Mouse (Mus musculus): ENCODE results near the gene Maco1. TPM values are rescaled to one million over a fixed set of nuclear protein-coding genes. Genes with fewer than 3 reads are reported as not detected.

Gene Maco1
- polyA plus RNA-seq, 1 experiment from 2014 or later, result 67.5 TPM

DNA sequence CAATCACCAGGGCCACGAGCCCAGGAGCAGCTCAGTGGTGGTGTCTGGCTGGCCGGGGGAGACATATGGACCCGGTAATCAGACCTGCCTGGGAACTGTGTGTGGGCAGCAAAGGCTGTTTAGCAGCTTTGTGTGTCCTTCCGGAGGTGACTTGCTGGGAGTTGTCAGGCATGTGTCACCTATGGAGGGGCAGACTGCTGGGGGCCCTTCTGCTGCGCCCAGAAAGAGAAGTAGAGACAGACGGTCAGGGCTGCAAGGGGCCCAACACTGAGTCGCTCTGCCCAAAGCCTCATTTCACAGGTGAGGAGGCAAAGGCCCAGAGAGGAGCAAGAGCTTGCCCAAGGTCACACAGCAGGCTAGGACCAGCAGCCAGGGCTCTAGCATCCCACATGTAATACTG is 83.3 kb downstream of the Maco1 start:
- H3K36me3 ChIP-seq, result no peaks in the 10 kb centered on the region
- H3K4me2 ChIP-seq, result no peak overlapping the region
- H3K9ac ChIP-seq, result no peak overlapping the region
- H3K4me1 ChIP-seq, result peaks cover 30% of the 10 kb centered on the region
- no peak overlapping the region for H3K4me3 ChIP-seq
- peaks cover 17% of the 10 kb centered on the region; the same call in 1 of the 2 replicates for H3K27me3 ChIP-seq
- no peak overlapping the region for H3K27ac ChIP-seq
- WGBS, result 58% methylated on average over 7 of the region's 7 CpGs
- no peak for ATAC-seq (ENCODE audit: insufficient number of reproducible peaks, insufficient read depth, low FRiP score, low TSS enrichment, low read depth)
- H3K9me3 ChIP-seq, result no peaks in the 10 kb centered on the region

DNA sequence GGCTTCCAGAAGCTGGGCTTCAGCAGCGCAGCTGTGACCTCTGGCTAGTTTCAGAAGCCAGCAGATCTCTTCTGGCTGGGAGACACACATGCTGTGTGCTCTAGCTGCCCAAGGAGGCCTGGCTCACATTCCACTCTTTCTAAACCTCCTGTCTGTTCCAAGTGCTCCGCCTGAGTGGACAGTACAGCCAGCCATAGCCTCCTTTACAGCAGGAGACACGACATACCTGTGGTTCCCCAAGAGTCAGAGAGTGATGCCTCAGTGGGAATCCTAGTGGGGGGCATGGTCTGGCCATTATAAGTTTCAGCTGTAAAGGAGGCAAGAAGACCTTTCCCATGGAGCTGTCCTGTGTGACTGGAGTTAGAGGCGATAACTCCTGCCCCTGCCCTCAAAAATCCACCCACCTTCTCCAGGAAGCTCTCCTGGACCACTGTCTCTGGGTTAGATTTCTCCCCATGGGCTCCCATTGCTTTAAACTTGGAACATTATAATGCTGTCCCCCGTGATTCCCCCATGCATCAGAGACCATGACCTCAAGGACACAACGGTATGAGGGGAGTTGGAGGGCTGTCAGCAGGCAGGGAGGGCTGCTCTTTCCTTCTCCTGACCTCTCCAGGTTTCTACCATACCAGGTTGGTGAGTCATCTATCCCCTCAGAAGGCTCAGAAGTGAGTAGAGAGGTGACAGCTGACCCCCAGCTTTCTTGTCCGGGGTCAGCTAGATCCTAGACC is 83.9 kb downstream of the Maco1 start:
- Histone ChIP-seq H3K9me3 (no peaks in the 10 kb centered on the region), H3K4me2 (no peak overlapping the region), H3K36me3 (no peaks in the 10 kb centered on the region), H3K9ac (no peak overlapping the region), H3K4me3 (no peak overlapping the region), H3K4me1 (peaks cover 30% of the 10 kb centered on the region), H3K27me3 (peaks cover 17% of the 10 kb centered on the region; the same call in 1 of the 2 replicates), H3K27ac (no peak overlapping the region)
- WGBS, result 66% methylated on average over 7 of the region's 7 CpGs
- no peak for ATAC-seq (ENCODE audit: insufficient number of reproducible peaks, insufficient read depth, low FRiP score, low TSS enrichment, low read depth)

DNA sequence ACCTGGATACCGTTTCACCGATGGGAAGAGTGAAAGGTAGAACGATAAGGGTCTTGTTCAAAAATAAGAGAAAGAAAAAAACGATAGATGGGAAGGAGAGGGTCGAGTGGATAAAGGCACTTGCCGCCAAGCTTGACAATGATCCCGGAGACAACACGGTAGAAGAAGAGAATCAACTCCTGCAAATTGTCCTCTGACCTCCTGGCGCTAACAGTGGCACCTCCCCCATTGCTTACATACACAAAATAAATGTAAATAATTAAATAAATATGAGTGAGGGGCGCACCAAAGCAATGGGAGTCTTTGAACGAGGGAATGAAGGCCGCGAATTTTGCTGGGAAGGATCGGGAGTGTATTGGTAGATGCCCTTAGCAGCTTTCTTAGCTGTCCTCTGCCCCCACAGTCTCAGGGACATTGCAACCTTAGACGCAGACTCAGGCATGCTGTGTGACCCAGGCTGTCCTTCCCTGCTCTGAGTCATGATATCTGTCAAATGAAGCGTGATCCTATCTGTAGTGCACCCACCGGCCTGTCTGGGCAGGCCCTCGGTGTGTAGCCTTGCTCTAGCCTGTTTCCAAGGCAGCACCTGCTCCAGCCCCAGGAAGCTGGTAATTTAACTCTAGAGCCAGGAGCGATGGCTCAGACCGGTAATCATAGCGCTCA is 84.8 kb downstream of the Maco1 start:
- no peak for ATAC-seq (ENCODE audit: insufficient number of reproducible peaks, insufficient read depth, low FRiP score, low TSS enrichment, low read depth)
- Histone ChIP-seq H3K4me3 (peak overlapping the region; percentile 79), H3K27me3 (peaks cover 17% of the 10 kb centered on the region; the same call in 1 of the 2 replicates), H3K9me3 (no peaks in the 10 kb centered on the region), H3K9ac (peak overlapping the region; percentile 87), H3K36me3 (no peaks in the 10 kb centered on the region), H3K4me2 (peak overlapping the region; percentile 95), H3K27ac (no peak overlapping the region), H3K4me1 (peaks cover 30% of the 10 kb centered on the region)
- WGBS, result 9% methylated on average over 21 of the region's 21 CpGs

GRCm38 (mm10) chr4:134767426-134768225 is 85.5 kb downstream of the Maco1 start, which contains the start of gene Ldlrap1:
Gene Ldlrap1, minus strand, starts transcription at chr4:134768024.
- no peaks in the 10 kb centered on the region for H3K9me3 ChIP-seq
- H3K36me3 ChIP-seq, result no peaks in the 10 kb centered on the region
- peak within 1 kb of the TSS; percentile 95 for H3K4me2 ChIP-seq
- peaks cover 17% of the 10 kb centered on the region; the same call in 1 of the 2 replicates for H3K27me3 ChIP-seq
- H3K4me1 ChIP-seq, result peaks cover 29% of the 10 kb centered on the region
- ATAC-seq (ENCODE audit: insufficient number of reproducible peaks, insufficient read depth, low FRiP score, low TSS enrichment, low read depth), result peak; percentile 53
- WGBS, result 1% methylated on average over 79 of the region's 80 CpGs
- peak within 1 kb of the TSS; percentile 87 for H3K9ac ChIP-seq
- peak within 1 kb of the TSS; percentile 83 for H3K27ac ChIP-seq
- H3K4me3 ChIP-seq, result peak within 1 kb of the TSS; percentile 79

DNA sequence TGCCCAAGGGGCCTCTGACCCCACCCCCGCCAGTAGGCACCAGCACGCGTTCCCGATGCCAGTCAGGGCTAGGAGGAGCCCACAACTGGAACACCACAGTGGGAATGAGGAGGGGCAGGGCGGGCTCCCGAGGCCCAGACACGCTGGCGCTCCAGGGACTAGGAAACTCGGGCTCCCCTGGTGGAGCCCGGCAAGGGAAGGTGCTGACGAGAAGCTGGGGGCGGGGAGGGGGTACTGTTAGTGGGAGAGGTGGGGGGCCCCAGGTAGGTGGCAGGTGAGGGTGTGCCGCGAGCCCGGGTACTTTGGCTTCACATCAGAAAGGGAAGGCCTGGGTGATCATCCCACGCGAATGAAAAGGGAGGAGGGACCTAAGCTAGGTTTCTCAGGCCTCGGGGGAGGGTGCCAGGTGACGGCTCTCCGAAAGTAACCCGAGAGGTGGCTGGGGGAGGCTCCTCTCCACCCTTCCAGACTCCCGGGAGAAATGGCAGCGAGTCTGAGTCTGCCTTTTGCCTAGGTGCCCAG is 86.2 kb downstream of the Maco1 start:
- Histone ChIP-seq H3K27me3 (peaks cover 17% of the 10 kb centered on the region; the same call in 1 of the 2 replicates), H3K36me3 (no peaks in the 10 kb centered on the region), H3K27ac (peak overlapping the region; percentile 83), H3K4me2 (peak overlapping the region; percentile 95), H3K4me3 (peak overlapping the region; percentile 79), H3K9ac (peak overlapping the region; percentile 87), H3K9me3 (no peaks in the 10 kb centered on the region), H3K4me1 (peaks cover 33% of the 10 kb centered on the region)
- WGBS, result 2% methylated on average over 21 of the region's 23 CpGs
- peak; percentile 58; the same call in 1 of the 2 replicates for ATAC-seq (ENCODE audit: insufficient number of reproducible peaks, insufficient read depth, low FRiP score, low TSS enrichment, low read depth)

- Histone ChIP-seq H3K4me1 (peaks cover 35% of the 10 kb centered on the region), H3K4me2 (peak overlapping the region; percentile 95), H3K27me3 (peaks cover 17% of the 10 kb centered on the region; the same call in 1 of the 2 replicates), H3K9ac (peak overlapping the region; percentile 87), H3K27ac (peak overlapping the region; percentile 83; the same call in 1 of the 2 replicates), H3K36me3 (no peaks in the 10 kb centered on the region), H3K9me3 (no peaks in the 10 kb centered on the region), H3K4me3 (peak overlapping the region; percentile 79)
- ATAC-seq (ENCODE audit: insufficient number of reproducible peaks, insufficient read depth, low FRiP score, low TSS enrichment, low read depth), result no peak
- 68% methylated on average over 6 of the region's 6 CpGs for WGBS
These were observed 86.9 kb downstream of the Maco1 start for GRCm38 (mm10) chr4:134766277-134766676.

GRCm38 (mm10) chr4:134764333-134764732 is 88.8 kb downstream of the Maco1 start:
- H3K9me3 ChIP-seq, result no peaks in the 10 kb centered on the region
- no peak overlapping the region for H3K9ac ChIP-seq
- H3K4me2 ChIP-seq, result no peak overlapping the region
- no peak for ATAC-seq (ENCODE audit: insufficient number of reproducible peaks, insufficient read depth, low FRiP score, low TSS enrichment, low read depth)
- no peaks in the 10 kb centered on the region for H3K36me3 ChIP-seq
- H3K4me1 ChIP-seq, result peaks cover 55% of the 10 kb centered on the region
- H3K27me3 ChIP-seq, result peaks cover 15% of the 10 kb centered on the region; the same call in 1 of the 2 replicates
- H3K27ac ChIP-seq, result no peak overlapping the region
- WGBS, result 71% methylated on average over 3 of the region's 3 CpGs
- H3K4me3 ChIP-seq, result no peak overlapping the region

GRCm38 (mm10) chr4:134762360-134762759 is 90.8 kb downstream of the Maco1 start:
- H3K27ac ChIP-seq, result peak overlapping the region; percentile 51; the same call in 1 of the 2 replicates
- 64% methylated on average over 6 of the region's 6 CpGs for WGBS
- H3K4me1 ChIP-seq, result peaks cover 55% of the 10 kb centered on the region

GRCm38 (mm10) chr4:134760793-134761201 is 92.3 kb downstream of the Maco1 start:
- Histone ChIP-seq H3K4me2 (no peak overlapping the region), H3K4me3 (no peak overlapping the region), H3K27me3 (0 out of 2 replicates have a peak, but pooled peaks cover 3% of the 10 kb centered on the region), H3K36me3 (no peaks in the 10 kb centered on the region), H3K9me3 (no peaks in the 10 kb centered on the region), H3K9ac (no peak overlapping the region), H3K4me1 (peaks cover 50% of the 10 kb centered on the region), H3K27ac (no peak overlapping the region)
- no peak for ATAC-seq (ENCODE audit: insufficient number of reproducible peaks, insufficient read depth, low FRiP score, low TSS enrichment, low read depth)
- WGBS, result 43% methylated on average over 9 of the region's 9 CpGs

More at GRCm38 (mm10) chr4:134762360-134762759, 90.8 kb downstream of the Maco1 start:
- Histone ChIP-seq H3K9me3 (no peaks in the 10 kb centered on the region), H3K36me3 (no peaks in the 10 kb centered on the region), H3K9ac (peak overlapping the region; percentile 52), H3K4me2 (no peak overlapping the region), H3K27me3 (0 out of 2 replicates have a peak, but pooled peaks cover 4% of the 10 kb centered on the region), H3K4me3 (no peak overlapping the region)
- ATAC-seq (ENCODE audit: insufficient number of reproducible peaks, insufficient read depth, low FRiP score, low TSS enrichment, low read depth), result no peak

- H3K27me3 ChIP-seq, result 0 out of 2 replicates have a peak, but pooled peaks cover 3% of the 10 kb centered on the region
- H3K36me3 ChIP-seq, result peaks cover under 1% of the 10 kb centered on the region; the same call in 1 of the 2 replicates
- ATAC-seq (ENCODE audit: insufficient number of reproducible peaks, insufficient read depth, low FRiP score, low TSS enrichment, low read depth), result no peak
- 74% methylated on average over 6 of the region's 6 CpGs for WGBS
- H3K27ac ChIP-seq, result no peak overlapping the region
- no peak overlapping the region for H3K9ac ChIP-seq
- H3K4me2 ChIP-seq, result no peak overlapping the region
- no peaks in the 10 kb centered on the region for H3K9me3 ChIP-seq
- peaks cover 49% of the 10 kb centered on the region for H3K4me1 ChIP-seq
- no peak overlapping the region for H3K4me3 ChIP-seq
These were observed 92.9 kb downstream of the Maco1 start for GRCm38 (mm10) chr4:134760281-134760680.

DNA sequence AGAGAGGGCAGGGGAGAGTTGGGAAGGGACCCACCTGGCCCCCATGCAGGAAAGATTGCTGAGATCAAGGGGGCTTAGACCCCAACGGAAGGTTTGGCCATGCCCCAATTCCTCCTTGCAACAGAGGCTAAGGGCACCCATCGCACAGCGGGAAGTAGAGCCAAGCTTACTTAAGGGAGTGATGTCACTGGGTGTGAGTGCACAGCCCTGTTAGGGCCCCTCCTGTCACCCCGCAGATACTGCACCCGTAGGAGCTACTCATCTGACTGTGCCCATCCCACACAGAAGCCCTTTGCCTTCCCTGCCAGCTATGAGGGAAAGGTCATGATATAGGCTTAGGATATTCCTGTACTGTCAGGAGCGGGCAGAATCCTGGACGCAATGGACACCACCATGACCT is 93.6 kb downstream of the Maco1 start:
- ATAC-seq (ENCODE audit: insufficient number of reproducible peaks, insufficient read depth, low FRiP score, low TSS enrichment, low read depth), result no peak
- Histone ChIP-seq H3K4me2 (no peak overlapping the region), H3K4me3 (no peak overlapping the region), H3K27ac (no peak overlapping the region), H3K4me1 (peaks cover 54% of the 10 kb centered on the region), H3K9me3 (no peaks in the 10 kb centered on the region), H3K27me3 (0 out of 2 replicates have a peak, but pooled peaks cover 3% of the 10 kb centered on the region), H3K36me3 (peaks cover 8% of the 10 kb centered on the region; the same call in 1 of the 2 replicates), H3K9ac (no peak overlapping the region)
- 87% methylated on average over 7 of the region's 7 CpGs for whole genome bisulfite sequencing
